Comparison of ENCODE assay signal across 2 mouse cellular contexts in the genomic region with DNA sequence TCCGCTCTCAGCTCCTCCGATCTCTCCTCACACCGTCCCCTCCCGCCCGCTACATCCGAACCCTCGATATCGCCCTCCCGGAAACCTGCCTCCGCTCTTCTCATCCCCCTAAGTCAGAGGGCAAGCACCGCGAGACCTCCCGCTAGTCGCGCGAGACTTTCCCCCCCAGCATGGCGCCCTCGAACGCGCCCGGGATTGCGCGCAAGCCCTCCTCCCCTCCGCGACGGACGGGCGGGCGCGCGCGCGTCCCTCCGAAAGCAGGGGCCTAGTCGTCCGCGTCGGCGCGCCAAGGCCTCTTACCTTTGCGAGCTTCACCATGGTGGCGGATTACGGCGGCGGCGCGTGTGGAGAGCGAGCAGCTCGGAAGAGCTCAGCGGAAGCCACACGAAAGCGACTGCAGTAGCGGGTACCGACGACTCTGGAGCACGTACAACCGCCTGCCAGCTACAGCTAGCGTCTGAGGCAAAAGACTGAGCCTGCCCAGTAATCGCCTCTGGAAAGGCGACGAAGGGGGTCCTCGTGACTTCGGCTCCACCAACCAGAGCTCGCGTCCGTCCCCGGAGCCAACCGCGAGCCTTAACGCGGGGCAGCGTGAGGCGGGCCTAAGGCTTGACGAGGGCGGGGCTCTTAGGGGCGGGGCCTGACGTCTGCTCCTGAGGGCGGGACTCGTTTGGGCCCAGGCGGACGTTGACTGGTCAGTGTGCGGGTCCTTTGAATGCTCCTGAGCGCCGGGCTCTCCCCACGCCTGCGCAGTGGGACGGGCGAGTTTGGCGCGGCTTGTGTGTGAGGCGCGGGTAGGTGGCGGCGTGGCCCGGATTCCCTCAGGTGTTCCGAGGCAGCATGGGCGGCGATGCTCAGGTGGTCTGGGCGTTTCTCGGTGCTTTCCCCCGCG.
A peak's percentile ranks its signal among the peaks of the same experiment; 100 is the strongest.
TF ChIP-seq lines count a peak whose summit lies in the region.

A gene (minus strand): TSS at position 495 of the 892 bp plus-strand sequence.

TF ChIP-seq in C2C12, 6 proteins besides CTCF, POLR2A, EP300 and RAD21 (continued from another document):
- TF ChIP-seq FOSL1 (IDR thresholded peaks at IDR 0.05; ENCODE audit: insufficient read depth, low read length, poor library complexity, severe bottlenecking): no peak

TF ChIP-seq in myocyte, 11 proteins besides CTCF, POLR2A, EP300 and RAD21 (continued from another document):
- TF ChIP-seq REST (IDR thresholded peaks at IDR 0.05; ENCODE audit: insufficient read depth, insufficient read length) (peak; percentile 54), MAX (IDR thresholded peaks at IDR 0.05; ENCODE audit: low read depth) (no peak), MYOG (IDR thresholded peaks at IDR 0.05; ENCODE audit: control insufficient read depth in 1 of 3, insufficient read depth in 1 of 3, insufficient read length in 2 of 3, low read depth in 2 of 3) (peak in 1 of 3 experiments; percentile 9), TCF3 (IDR thresholded peaks at IDR 0.05; ENCODE audit: insufficient read length, low read depth) (no peak), USF1 (IDR thresholded peaks at IDR 0.05; ENCODE audit: low read depth) (peak; percentile 88), SRF (IDR thresholded peaks at IDR 0.05; ENCODE audit: control insufficient read depth, insufficient read length, low read depth) (peak; percentile 40)
